Mouse (Mus musculus) small intestine, adult 2 months (tissue): Measurements from ENCODE around the gene Taf1a. TPM values are rescaled to one million over a fixed set of nuclear protein-coding genes. Genes with fewer than 3 reads are reported as not detected.

ENCODE experiments used
- H3K27ac ChIP-seq: fragments of 200-500 bp; 2 replicates; pipeline ENCODE4 v1.5.1; 2012; ENCODE audit warnings: low read depth, low read length, control low read depth, inconsistent platforms; ENCODE audit not compliant: insufficient read depth
- H3K27me3 ChIP-seq: fragments of 200-500 bp; 2 replicates; pipeline ENCODE4 v1.6.1; 2012; ENCODE audit warnings: mild to moderate bottlenecking, moderate library complexity, low read length, inconsistent platforms; ENCODE audit not compliant: control insufficient read depth, insufficient read depth
- H3K36me3 ChIP-seq: fragments of 200-500 bp; 2 replicates; pipeline ENCODE4 v1.6.1; 2012; ENCODE audit warnings: mild to moderate bottlenecking, low read length, control low read depth, inconsistent platforms; ENCODE audit not compliant: control insufficient read depth, insufficient read depth
- H3K4me1 ChIP-seq: fragments of 200-500 bp; 2 replicates; pipeline ENCODE4 v1.6.1; 2012; ENCODE audit warnings: low read length, inconsistent platforms, mixed read lengths; ENCODE audit not compliant: control insufficient read depth, insufficient read depth, insufficient read length
- H3K4me3 ChIP-seq: fragments of 200-500 bp; 2 replicates; pipeline ENCODE4 v1.5.1; 2012; ENCODE audit warnings: low read depth, mild to moderate bottlenecking, control low read depth, inconsistent platforms, low read length, moderate library complexity
- CTCF ChIP-seq: fragments of 200-500 bp; IDR thresholded peaks from 2 replicates; pipeline ENCODE4 v1.5.1; 2012; ENCODE audit warnings: low read depth, mild to moderate bottlenecking, control low read depth, inconsistent platforms, low read length, moderate library complexity, mixed read lengths; ENCODE audit not compliant: insufficient replicate concordance, insufficient read length; ENCODE audit errors: extremely low read depth
- POLR2A ChIP-seq: fragments of 200-500 bp; IDR thresholded peaks from 2 replicates; pipeline ENCODE4 v1.6.1; 2012; ENCODE audit warnings: low read depth, mild to moderate bottlenecking, control low read depth, inconsistent platforms, low read length, moderate library complexity
- WGBS: fragments of 180-500 bp; shearing (Covaris S2); methylation state at CpG from one replicate; pipeline ENCODE4 v1.1.7; 2018; 5-methylcytosine and 5-hydroxymethylcytosine counted together
- polyA plus RNA-seq: library from polyadenylated mRNA; depleted of rRNA; stranded (reverse); fragments of >200 nt; gene quantifications from 2 replicates; pipeline ENCODE4 v1.2.3, GENCODE M21; 2012

The Taf1a gene
- polyA plus RNA-seq, 1 experiment = 1.5 TPM

DNA sequence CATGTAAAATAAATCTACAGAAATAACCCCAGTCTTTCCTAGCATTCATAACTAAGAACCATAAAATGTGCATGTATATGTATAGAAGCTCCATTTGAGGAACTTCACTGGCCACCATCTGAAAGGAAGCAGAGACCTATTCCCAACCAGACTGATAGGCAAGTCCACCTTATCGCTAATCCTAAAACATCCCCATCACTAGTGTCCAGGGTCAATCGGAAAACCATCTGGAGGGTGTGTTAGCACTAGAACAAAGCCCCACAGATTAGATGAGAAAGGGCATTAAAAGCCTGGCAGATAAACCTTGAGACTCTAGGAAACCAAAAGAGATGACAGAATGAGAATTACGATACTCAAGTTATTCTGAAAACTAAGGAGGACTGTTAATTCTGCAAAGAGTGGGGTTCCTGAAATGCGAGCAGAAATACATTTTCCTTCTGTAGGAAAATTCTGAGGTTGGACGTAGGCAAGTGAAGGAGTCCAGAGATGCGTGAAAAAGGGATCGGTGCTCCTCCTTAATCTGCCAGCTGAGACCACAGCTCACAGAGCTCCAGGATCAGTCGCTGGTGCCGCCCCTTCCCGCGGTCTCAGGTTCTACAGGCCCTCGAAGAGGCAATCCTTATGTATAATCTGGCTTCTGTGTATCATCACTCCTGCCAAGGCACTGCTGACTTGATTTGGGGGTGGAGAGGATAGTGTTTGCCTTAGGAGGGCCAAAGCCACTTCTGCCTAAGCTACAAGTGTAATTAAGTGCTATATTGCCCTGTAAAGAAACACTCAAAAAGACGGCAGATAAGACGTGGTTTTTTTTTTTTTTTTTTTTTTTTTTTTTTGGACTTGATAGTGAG lies 25.8 kb upstream of the Taf1a start:
- H3K4me1 ChIP-seq = peaks cover 6% of the 10 kb centered on the region
- H3K36me3 ChIP-seq = peaks cover 29% of the 10 kb centered on the region
- no peak overlapping the region for H3K4me3 ChIP-seq
- no peak overlapping the region for H3K27ac ChIP-seq
- TF ChIP-seq POLR2A = no peak
- no peak for TF ChIP-seq CTCF
- 43% methylated on average over 14 of the region's 14 CpGs for WGBS
- H3K27me3 ChIP-seq = no peaks in the 10 kb centered on the region

DNA sequence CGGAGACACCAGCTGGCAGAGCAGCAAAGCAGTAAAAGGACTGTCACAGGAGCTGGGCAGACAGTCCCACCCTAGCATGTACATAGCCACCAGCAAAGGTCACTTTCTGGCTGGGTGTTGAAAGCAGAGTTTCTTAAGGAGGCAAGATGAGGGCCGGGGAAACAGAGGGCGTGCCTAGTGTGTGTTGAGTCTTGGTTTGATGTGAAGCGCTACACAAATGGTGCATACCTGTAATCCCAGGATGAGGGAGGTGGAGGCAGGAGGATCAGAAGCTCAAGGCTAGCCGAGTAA lies 25.3 kb upstream of the Taf1a start:
- TF ChIP-seq CTCF (no peak), POLR2A (no peak)
- H3K36me3 ChIP-seq = peaks cover 23% of the 10 kb centered on the region
- H3K4me3 ChIP-seq = no peak overlapping the region
- H3K4me1 ChIP-seq = peaks cover 9% of the 10 kb centered on the region
- H3K27me3 ChIP-seq = no peaks in the 10 kb centered on the region
- no peak overlapping the region for H3K27ac ChIP-seq
- WGBS = 48% methylated on average over 5 of the region's 5 CpGs

DNA sequence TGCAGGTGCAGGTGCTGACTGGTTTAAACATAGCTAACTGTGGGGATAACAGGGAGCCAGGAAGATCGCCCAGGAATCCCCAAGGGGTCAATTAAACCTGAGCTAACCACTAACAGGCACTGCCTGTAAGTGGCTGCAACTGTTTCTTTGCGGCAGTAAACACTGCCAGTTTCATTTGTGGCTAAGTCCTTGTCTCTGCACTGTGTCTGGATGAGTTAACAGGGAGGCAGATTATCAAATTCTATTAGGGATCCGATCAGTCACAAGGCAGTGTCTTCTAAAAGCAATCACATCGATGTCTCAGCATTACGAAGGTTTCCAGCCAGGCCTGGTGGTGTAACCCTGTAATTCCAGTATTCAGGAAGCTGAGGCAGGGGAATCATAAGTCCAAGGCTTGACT lies 22.4 kb upstream of the Taf1a start:
- TF ChIP-seq CTCF (no peak), POLR2A (no peak)
- no peak overlapping the region for H3K27ac ChIP-seq
- peaks cover 14% of the 10 kb centered on the region for H3K4me1 ChIP-seq
- H3K27me3 ChIP-seq = no peaks in the 10 kb centered on the region
- H3K4me3 ChIP-seq = no peak overlapping the region
- H3K36me3 ChIP-seq = peaks cover 10% of the 10 kb centered on the region
- 93% methylated on average over 5 of the region's 5 CpGs for whole genome bisulfite sequencing

DNA sequence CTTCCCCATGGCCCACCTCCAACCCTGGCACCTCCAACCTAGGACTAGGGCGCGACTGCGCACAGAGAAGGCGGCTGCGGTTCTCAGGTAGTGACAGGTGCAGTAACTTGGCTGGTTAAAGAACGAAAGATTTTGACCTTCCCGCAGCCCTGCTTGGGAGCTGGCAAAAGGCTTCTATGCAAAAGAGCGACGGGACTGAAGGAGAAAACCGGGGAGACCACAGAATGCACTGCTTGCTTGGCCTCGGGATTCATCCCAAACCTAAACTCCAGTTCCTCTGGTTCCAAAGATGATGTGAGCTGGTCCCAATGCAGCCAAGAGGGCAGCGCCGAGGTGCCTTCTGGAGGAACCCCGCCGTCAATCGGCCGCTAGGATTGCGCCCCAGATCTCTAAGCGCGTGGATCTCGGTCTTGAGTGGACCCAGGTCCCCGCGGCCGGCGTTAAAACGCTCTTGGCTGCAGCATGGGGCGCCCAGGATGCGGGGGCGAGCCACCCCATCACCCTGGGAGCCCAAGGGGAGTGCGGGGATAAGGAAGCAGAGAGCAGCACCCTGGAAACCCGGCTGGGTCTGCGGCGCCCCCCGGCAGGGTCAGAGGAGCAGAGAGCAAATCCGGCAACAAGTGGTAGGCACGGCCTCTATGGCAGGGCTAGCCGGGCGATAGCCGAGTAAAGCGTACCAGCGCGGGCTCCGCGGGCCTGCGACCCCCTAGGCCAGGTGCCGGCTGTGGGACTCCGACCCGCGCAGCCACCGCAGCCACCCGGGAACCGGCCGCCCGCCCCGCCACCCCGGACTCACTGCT lies 20.0 kb upstream of the Taf1a start:
- Histone ChIP-seq H3K27ac (no peak overlapping the region; the same call in 1 of the 2 replicates), H3K27me3 (no peaks in the 10 kb centered on the region), H3K36me3 (peaks cover 10% of the 10 kb centered on the region), H3K4me3 (peak overlapping the region; percentile 85), H3K4me1 (peaks cover 12% of the 10 kb centered on the region)
- WGBS = 2% methylated on average over 56 of the region's 56 CpGs
- no peak for TF ChIP-seq CTCF
- peak; percentile 15; the same call in 1 of the 2 replicates for TF ChIP-seq POLR2A

DNA sequence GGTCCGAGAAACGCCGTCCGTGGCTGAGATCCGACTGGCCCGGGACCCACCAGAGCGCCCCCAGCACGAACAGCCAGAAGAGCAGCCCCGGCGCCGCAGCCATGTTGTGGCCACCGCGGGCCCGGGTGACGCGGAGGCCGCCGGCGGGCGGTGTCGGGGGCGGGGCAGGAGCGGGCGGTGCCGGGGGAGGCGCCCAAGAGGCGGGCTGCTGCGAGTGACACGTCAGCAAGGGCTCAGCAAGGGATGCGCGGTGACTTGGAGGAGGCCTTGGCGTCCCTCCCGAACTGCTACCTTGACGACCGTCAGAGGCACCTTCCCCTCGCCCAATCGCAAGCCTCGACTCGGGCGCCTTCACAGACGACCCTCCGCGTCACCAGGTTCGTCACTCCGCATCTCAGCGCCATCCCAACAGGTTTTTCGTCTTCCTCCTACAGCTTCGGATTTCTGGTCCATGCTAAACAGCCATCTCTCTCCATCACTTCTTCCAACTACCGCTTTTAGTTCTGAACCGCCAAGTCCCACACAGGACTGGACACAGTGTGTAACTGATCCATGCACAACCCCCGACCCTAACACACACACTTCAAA lies 19.3 kb upstream of the Taf1a start, which contains the start of gene Mia3:
Mia3 (minus strand) TSS at position 127 of the 588 bp plus-strand sequence.
- under 1% methylated on average over 51 of the region's 51 CpGs for WGBS
- peak within 1 kb of the TSS; percentile 2; the same call in 1 of the 2 replicates for H3K27ac ChIP-seq
- TF ChIP-seq CTCF (no peak), POLR2A (peak; percentile 55)

DNA sequence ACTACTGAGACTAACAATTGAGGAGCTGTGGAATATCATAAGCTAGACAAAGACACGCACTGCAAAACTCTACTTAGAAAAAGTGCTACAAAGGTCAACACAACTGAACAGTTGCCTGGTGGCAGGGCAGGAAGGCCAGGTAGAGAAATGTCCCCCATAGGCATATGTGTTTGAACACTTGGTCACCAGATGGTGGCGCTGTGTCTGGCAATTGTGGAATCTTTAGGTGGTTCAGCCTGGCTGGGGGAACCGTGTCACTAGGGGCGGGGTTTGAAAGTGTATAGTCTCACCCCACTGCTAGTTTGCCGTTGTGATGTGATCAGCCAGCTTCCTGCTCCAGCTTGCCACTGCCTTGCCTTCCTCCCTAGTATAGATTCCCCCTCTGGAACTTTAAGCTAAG lies 14.1 kb upstream of the Taf1a start:
- WGBS = 79% methylated on average over 5 of the region's 5 CpGs
- no peaks in the 10 kb centered on the region for H3K36me3 ChIP-seq

More for the DNA sequence above, 19.3 kb upstream of the Taf1a start, which contains the start of gene Mia3:
- Histone ChIP-seq H3K27me3 (no peaks in the 10 kb centered on the region), H3K36me3 (peaks cover 8% of the 10 kb centered on the region), H3K4me1 (peaks cover 12% of the 10 kb centered on the region), H3K4me3 (peak within 1 kb of the TSS; percentile 85)

DNA sequence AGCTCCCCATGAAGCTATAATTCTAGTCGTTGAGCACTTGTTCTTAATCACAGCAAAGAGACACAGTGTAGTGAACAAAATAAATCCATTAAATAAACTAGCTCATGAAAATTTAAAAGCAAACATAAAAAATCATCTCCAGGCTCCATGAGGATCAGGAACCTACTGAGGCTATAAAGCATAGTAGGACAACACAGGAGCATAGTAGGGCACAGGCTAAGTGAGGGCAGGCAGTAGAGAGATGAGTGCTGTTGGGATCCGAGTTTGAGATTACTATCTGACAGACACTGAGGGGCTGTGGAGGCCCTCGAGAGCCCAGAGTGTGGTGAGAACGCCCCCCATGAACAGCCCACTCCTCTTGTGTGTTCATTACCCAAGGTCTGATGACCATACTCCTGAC lies 11.7 kb upstream of the Taf1a start:
- Histone ChIP-seq H3K4me3 (no peak overlapping the region), H3K4me1 (no peaks in the 10 kb centered on the region), H3K36me3 (no peaks in the 10 kb centered on the region), H3K27ac (no peak overlapping the region), H3K27me3 (no peaks in the 10 kb centered on the region)
- WGBS = 85% methylated on average over 4 of the region's 4 CpGs
- TF ChIP-seq CTCF = no peak
- no peak for TF ChIP-seq POLR2A

More for the DNA sequence above, 14.1 kb upstream of the Taf1a start:
- no peak overlapping the region for H3K4me3 ChIP-seq
- TF ChIP-seq POLR2A (no peak), CTCF (no peak)
- no peaks in the 10 kb centered on the region for H3K27me3 ChIP-seq
- peaks cover 4% of the 10 kb centered on the region; the same call in 1 of the 2 replicates for H3K4me1 ChIP-seq
- no peak overlapping the region for H3K27ac ChIP-seq
